Mouse (Mus musculus): ENCODE results near the gene Tspoap1. TPM values are rescaled to one million over a fixed set of nuclear protein-coding genes. Genes with fewer than 3 reads are reported as not detected.
A peak's percentile ranks its signal among the peaks of the same experiment; 100 is the strongest.

Gene Tspoap1
- polyA plus RNA-seq, 1 experiment from 2014 or later = 26.1 TPM

DNA sequence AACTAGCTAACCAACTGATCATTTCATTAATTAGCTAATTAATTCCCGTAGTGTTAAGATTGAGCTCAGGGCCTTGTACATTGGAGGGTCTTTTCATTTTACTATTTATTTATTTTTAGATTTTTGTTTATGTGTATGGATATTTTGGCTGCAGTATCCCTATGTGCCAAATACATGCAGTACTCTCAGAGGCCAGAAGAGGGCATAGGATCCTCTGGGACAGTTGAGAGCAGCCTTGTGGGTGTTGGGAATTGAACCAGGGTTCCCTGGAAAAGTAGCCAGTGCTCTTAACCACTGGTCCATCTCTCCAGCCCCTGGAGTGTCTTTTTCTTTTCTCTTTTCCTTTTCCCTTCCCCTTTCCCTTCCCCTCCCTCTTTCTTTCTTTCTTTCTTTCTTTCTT, 45.1 kb downstream of the Tspoap1 start:
- H3K9me3 ChIP-seq = no peaks in the 10 kb centered on the region
- no peaks in the 10 kb centered on the region for H3K36me3 ChIP-seq
- H3K9ac ChIP-seq = no peak overlapping the region
- no peak overlapping the region for H3K27ac ChIP-seq
- 75% methylated on average over 1 of the region's 1 CpGs for WGBS
- H3K4me2 ChIP-seq (replicated peaks) = no peak overlapping the region
- H3K27me3 ChIP-seq (replicated peaks) = no peaks in the 10 kb centered on the region
- no peak for ATAC-seq (ENCODE audit: low FRiP score, low read depth)
- H3K4me1 ChIP-seq = peaks cover 2% of the 10 kb centered on the region; the same call in 1 of the 2 replicates
- H3K4me3 ChIP-seq = no peak overlapping the region

DNA sequence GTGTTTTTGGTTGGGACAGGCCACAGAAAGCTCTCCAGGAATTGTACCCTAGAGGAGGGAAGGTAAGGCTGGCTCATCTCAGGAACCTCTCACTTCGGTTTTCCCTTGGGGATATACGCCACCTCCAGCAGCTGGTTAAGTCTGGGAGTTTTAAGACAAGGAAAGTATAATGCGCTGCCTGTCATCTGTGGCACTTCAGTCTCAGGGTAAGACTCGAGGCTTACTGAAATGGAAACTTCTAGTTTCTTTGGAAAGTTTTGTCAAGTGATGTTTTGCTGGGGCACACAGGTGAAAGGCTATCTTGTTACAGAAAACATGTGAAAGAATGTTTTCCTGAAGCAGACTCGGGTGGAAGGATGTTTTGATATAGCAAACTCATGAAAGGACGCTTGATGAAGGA, 47.1 kb downstream of the Tspoap1 start:
- 87% methylated on average over 6 of the region's 6 CpGs for WGBS
- no peak overlapping the region for H3K4me3 ChIP-seq
- no peaks in the 10 kb centered on the region for H3K9me3 ChIP-seq
- peaks cover 6% of the 10 kb centered on the region; the same call in 1 of the 2 replicates for H3K4me1 ChIP-seq
- ATAC-seq (ENCODE audit: low FRiP score, low read depth) = no peak
- no peaks in the 10 kb centered on the region for H3K27me3 ChIP-seq (replicated peaks)
- no peak overlapping the region for H3K4me2 ChIP-seq (replicated peaks)
- H3K27ac ChIP-seq = no peak overlapping the region
- no peak overlapping the region for H3K9ac ChIP-seq
- no peaks in the 10 kb centered on the region for H3K36me3 ChIP-seq

DNA sequence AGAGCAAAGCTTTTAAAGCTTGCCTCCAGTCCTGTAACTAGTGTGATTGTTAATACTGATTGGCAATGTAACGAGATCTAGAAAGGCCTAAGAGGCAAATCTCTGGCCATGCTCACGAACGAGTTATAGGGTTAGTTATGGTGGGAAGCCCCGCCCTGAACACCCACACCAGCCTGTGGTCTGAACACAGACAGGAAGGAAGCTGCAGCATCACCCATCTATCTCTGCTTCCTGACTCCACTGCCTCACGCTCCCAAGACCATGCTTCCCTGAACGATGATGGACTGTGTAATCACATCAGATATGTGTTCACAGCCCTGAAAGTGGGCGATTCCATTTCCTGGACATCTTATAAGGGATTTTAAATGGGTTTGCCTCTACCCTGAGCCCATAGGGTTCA, 47.9 kb downstream of the Tspoap1 start:
- ATAC-seq (ENCODE audit: low FRiP score, low read depth) = no peak
- WGBS = 88% methylated on average over 7 of the region's 7 CpGs
- H3K4me2 ChIP-seq (replicated peaks) = no peak overlapping the region
- H3K4me1 ChIP-seq = peaks cover 4% of the 10 kb centered on the region; the same call in 1 of the 2 replicates
- no peak overlapping the region for H3K9ac ChIP-seq
- no peaks in the 10 kb centered on the region for H3K36me3 ChIP-seq
- no peaks in the 10 kb centered on the region for H3K9me3 ChIP-seq
- no peak overlapping the region for H3K27ac ChIP-seq
- H3K27me3 ChIP-seq (replicated peaks) = no peaks in the 10 kb centered on the region
- no peak overlapping the region for H3K4me3 ChIP-seq

DNA sequence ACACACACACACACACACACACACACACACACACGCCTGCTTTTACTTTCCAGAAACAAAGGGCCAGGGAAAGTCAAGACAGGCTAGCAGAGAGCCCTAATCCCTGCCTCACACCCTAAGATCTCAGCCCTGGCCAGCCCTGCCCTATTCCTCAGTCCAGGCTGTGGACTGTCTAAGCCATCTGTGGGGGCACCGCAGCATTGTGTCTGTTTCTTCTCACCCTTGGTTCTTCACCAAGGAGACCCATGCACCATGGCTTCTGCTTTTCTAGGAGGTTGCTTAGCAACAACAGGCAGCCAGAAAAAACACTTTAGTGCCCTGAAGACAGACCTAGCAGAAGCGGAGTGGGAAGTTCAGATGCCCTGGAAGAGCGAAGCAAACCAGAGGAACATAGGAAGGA, 51.1 kb downstream of the Tspoap1 start:
- Histone ChIP-seq H3K4me2 (replicated peaks) (no peak overlapping the region), H3K27me3 (replicated peaks) (no peaks in the 10 kb centered on the region), H3K4me1 (peaks cover 10% of the 10 kb centered on the region), H3K36me3 (no peaks in the 10 kb centered on the region), H3K9me3 (no peaks in the 10 kb centered on the region), H3K9ac (no peak overlapping the region), H3K4me3 (no peak overlapping the region), H3K27ac (no peak overlapping the region)
- ATAC-seq (ENCODE audit: low FRiP score, low read depth) = no peak
- WGBS = 54% methylated on average over 4 of the region's 4 CpGs

DNA sequence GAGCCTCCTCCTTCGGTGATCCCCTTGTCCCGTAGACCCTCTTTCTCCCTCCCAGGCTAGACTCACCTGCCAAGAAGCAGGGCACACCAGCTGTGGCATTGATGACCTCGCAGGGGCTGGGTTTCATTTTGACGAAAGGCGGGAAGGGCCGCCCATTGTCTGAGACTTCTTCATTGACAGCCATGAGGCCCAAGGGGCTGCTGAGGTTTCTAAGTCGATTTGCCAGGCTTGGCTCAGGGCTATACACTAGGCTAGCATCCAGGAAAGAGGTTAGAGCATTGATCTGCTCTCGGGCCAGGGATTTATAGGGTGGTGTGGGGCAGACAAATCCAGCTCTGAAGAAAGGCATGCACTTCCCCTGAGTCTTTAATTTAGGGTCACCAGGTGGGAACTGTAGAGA, 54.5 kb downstream of the Tspoap1 start:
- WGBS = 72% methylated on average over 8 of the region's 8 CpGs
- Histone ChIP-seq H3K4me2 (replicated peaks) (no peak overlapping the region), H3K9ac (no peak overlapping the region), H3K27ac (no peak overlapping the region), H3K36me3 (no peaks in the 10 kb centered on the region), H3K9me3 (no peaks in the 10 kb centered on the region), H3K4me3 (no peak overlapping the region), H3K27me3 (replicated peaks) (no peaks in the 10 kb centered on the region), H3K4me1 (peaks cover 19% of the 10 kb centered on the region)
- no peak for ATAC-seq (ENCODE audit: low FRiP score, low read depth)

DNA sequence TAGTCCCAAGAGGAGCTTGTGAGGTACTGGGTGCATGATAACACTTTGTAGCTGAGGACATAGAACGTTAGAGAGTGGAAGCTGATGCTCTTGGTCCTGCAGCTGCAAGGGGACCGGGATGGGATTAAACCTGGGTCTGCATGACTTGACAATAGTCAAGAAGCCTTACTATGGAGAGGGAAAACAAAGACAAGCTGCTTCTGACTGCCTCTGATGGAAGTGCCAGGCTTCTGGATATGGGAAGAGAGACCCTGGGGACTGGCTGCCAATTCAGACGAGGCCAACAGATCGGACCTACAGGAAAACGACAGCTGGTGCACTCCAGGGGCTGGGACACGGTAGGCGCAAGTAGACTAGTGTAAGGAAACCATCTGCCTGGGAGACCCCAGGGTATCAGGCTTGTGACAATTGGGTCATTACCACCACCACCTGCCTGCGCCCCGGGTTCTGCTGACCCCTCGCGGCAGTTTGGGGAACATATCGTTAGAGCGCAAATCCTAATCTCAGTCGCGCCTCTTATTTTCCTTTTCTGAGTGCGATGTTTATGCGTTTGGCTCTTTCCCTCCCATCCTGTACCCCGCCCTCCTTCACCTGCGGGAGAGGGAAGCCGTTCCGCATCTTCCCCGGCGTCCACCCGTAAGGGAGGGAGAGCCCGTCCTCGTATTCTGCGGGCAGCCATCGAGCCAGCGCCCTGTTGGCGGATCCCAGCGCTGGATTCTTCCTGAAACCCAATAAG, 56.5 kb downstream of the Tspoap1 start:
- peak overlapping the region; percentile 66 for H3K4me2 ChIP-seq (replicated peaks)
- peak overlapping the region; percentile 54; the same call in 1 of the 2 replicates for H3K9ac ChIP-seq
- H3K4me3 ChIP-seq = peak overlapping the region; percentile 32; the same call in 1 of the 2 replicates
- no peaks in the 10 kb centered on the region for H3K27me3 ChIP-seq (replicated peaks)
- no peak overlapping the region for H3K27ac ChIP-seq
- WGBS = 3% methylated on average over 31 of the region's 31 CpGs
- peak; percentile 87 for ATAC-seq (ENCODE audit: low FRiP score, low read depth)
- peaks cover 15% of the 10 kb centered on the region for H3K4me1 ChIP-seq
- H3K9me3 ChIP-seq = no peaks in the 10 kb centered on the region
- H3K36me3 ChIP-seq = no peaks in the 10 kb centered on the region

DNA sequence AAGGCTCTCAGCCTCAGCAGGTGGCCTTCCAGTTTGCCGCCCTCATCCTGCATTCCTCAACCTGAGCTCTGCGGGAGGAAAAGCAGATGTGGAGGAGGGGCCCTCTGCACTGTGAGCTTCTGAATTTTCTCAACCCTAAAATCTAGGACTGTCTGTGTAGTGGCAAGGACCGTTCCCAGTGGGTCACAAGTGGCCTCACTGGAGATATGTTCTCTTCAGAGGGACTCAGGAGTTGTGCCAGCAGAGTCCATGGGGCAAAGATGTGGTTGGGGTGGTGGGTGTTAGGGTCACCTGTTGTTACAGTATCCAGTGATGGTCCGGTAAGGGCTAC, 57.1 kb downstream of the Tspoap1 start:
- H3K9ac ChIP-seq = peak overlapping the region; percentile 54; the same call in 1 of the 2 replicates
- 0 out of 2 replicates have a peak, but pooled peaks have one; percentile 41 for ATAC-seq (ENCODE audit: low FRiP score, low read depth)
- WGBS = 28% methylated on average over 4 of the region's 4 CpGs
- no peaks in the 10 kb centered on the region for H3K9me3 ChIP-seq
- peak overlapping the region; percentile 32; the same call in 1 of the 2 replicates for H3K4me3 ChIP-seq
- no peaks in the 10 kb centered on the region for H3K27me3 ChIP-seq (replicated peaks)
- no peaks in the 10 kb centered on the region for H3K36me3 ChIP-seq
- peak overlapping the region; percentile 66 for H3K4me2 ChIP-seq (replicated peaks)
- H3K27ac ChIP-seq = no peak overlapping the region
- peaks cover 15% of the 10 kb centered on the region for H3K4me1 ChIP-seq

DNA sequence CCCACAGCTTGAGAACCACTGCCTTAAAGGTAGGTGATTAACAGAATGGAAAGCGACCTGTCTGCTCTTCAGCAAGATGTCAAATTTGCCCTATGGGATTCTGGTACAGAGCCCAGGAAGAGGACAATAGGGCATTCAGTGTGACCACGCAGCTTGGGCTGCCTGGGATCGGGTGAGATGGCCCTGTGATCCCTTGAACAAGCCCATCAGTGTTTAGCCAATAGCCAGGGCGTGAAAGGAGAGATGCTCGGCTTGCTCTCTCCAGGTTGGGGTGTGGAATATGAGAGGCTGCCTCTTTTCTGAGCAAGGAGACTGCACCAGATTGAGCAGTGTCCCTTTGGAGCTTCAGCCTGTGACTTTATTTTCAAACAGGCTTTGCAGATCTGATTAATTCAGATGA, 61.2 kb downstream of the Tspoap1 start:
- Histone ChIP-seq H3K4me3 (no peak overlapping the region), H3K9me3 (no peaks in the 10 kb centered on the region), H3K27me3 (replicated peaks) (no peaks in the 10 kb centered on the region), H3K27ac (no peak overlapping the region), H3K4me2 (replicated peaks) (no peak overlapping the region), H3K36me3 (no peaks in the 10 kb centered on the region), H3K4me1 (peaks cover 8% of the 10 kb centered on the region), H3K9ac (no peak overlapping the region)
- 53% methylated on average over 5 of the region's 5 CpGs for WGBS
- ATAC-seq (ENCODE audit: low FRiP score, low read depth) = no peak

DNA sequence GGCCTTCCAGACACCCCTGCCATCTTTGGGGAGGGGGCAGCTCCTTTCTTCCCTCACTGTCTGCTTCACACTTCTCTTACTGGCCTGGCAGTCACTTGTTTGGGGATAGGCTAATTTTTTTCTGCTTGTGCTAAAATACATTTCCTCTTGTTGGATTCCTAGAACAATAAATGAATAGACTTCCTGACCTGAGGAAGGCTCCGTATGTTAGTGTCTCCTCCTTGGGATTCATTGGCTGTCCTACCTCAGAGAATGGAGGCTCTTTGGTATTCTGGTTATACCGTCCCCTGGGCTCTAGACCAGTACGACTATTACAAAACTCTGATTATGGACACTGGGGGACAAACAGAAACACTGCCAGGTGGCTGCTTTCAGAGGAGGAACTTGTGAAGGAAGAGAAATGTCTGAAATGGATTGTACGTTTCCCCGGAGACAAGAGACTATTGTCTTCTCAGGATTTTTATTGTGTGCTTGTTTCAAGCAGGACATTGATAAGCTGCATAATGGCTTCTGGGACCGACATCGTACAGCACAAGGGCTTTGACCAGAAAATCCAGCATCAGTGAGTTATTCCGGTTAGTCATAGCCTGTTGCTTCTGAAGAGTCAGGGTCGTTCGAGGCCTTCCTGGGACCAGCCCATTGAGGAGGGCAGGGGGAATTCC, 68.0 kb downstream of the Tspoap1 start, which contains the start of gene Lpo:
TSS of gene Lpo (minus strand) at position 51 of the 662 bp plus-strand sequence.
- Histone ChIP-seq H3K27ac (no peak within 1 kb of the TSS), H3K9ac (no peak within 1 kb of the TSS), H3K27me3 (replicated peaks) (no peaks in the 10 kb centered on the region), H3K4me1 (peaks cover 9% of the 10 kb centered on the region), H3K4me3 (no peak within 1 kb of the TSS), H3K4me2 (replicated peaks) (0 out of 2 replicates have a peak within 1 kb of the TSS, but pooled peaks have one; percentile 1), H3K36me3 (no peaks in the 10 kb centered on the region), H3K9me3 (no peaks in the 10 kb centered on the region)
- WGBS = 25% methylated on average over 10 of the region's 10 CpGs
- no peak for ATAC-seq (ENCODE audit: low FRiP score, low read depth)

MicroRNAs within 50 kb of the gene (microRNA counts, 519-probe panel; counts per million panel counts)
- microRNA mmu-miR-142-3p (3,906 counts per million, percentile 75 among the panel's probes with 10 or more counts), microRNA mmu-miR-142-5p (5,136 counts per million, percentile 84 among the panel's probes with 10 or more counts)

Small RNAs within 50 kb of the gene (microRNA-seq; reads per million reads assigned to microRNA genes)
- not detected for gene Mir142
- gene Mir142b = not detected

Other genes starting within 250 kb of the Tspoap1 start
- not detected in 2 replicates for gene Gm11492, start 193.9 kb upstream of the Tspoap1 start, polyA plus RNA-seq (2016; fragmentation: Nextera tagmentation; extraction: Ambion mirVana)
- gene Sept4, start 191.6 kb upstream of the Tspoap1 start, polyA plus RNA-seq (2016; fragmentation: Nextera tagmentation; extraction: Ambion mirVana) = 13.1 and 15.9 TPM in 2 replicates
- 74.0 and 77.4 TPM in 2 replicates for gene Mtmr4, start 168.4 kb upstream of the Tspoap1 start, polyA plus RNA-seq (2016; fragmentation: Nextera tagmentation; extraction: Ambion mirVana)
- gene Hsf5, start 143.4 kb upstream of the Tspoap1 start, polyA plus RNA-seq (2016; fragmentation: Nextera tagmentation; extraction: Ambion mirVana) = 0.41 and 0.49 TPM in 2 replicates
- gene Rnf43, start 97.8 kb upstream of the Tspoap1 start, polyA plus RNA-seq (2016; fragmentation: Nextera tagmentation; extraction: Ambion mirVana) = 0.57 and 1.1 TPM in 2 replicates
- gene Supt4a, start 23.0 kb upstream of the Tspoap1 start, polyA plus RNA-seq (2016; fragmentation: Nextera tagmentation; extraction: Ambion mirVana) = 149 TPM in 2 replicates
- 2.8 and 3.6 TPM in 2 replicates for gene Mpo, start 33.0 kb downstream of the Tspoap1 start, polyA plus RNA-seq (2016; fragmentation: Nextera tagmentation; extraction: Ambion mirVana)
- 0.33 and 0.42 TPM in 2 replicates for gene Lpo, start 67.7 kb downstream of the Tspoap1 start, polyA plus RNA-seq (2016; fragmentation: Nextera tagmentation; extraction: Ambion mirVana)
- 16.5 and 16.7 TPM in 2 replicates for gene Mks1, start 92.7 kb downstream of the Tspoap1 start, polyA plus RNA-seq (2016; fragmentation: Nextera tagmentation; extraction: Ambion mirVana)
- 0.14 TPM in 1 of 2 replicates, not detected in the other for gene Epx, start 115.0 kb downstream of the Tspoap1 start, polyA plus RNA-seq (2016; fragmentation: Nextera tagmentation; extraction: Ambion mirVana)
- not detected in 2 replicates for gene Olfr462, start 131.7 kb downstream of the Tspoap1 start, polyA plus RNA-seq (2016; fragmentation: Nextera tagmentation; extraction: Ambion mirVana)
- gene Olfr463, start 136.8 kb downstream of the Tspoap1 start, polyA plus RNA-seq (2016; fragmentation: Nextera tagmentation; extraction: Ambion mirVana) = not detected in 2 replicates
- gene Olfr464, start 160.4 kb downstream of the Tspoap1 start, polyA plus RNA-seq (2016; fragmentation: Nextera tagmentation; extraction: Ambion mirVana) = not detected in 2 replicates
- 46.3 and 59.8 TPM in 2 replicates for gene Dynll2, start 227.0 kb downstream of the Tspoap1 start, polyA plus RNA-seq (2016; fragmentation: Nextera tagmentation; extraction: Ambion mirVana)

Measured in neural tube, embryonic 12.5 days (tissue).